Mouse (Mus musculus): ENCODE results near the gene Vmp1. TPM values are rescaled to one million over a fixed set of nuclear protein-coding genes. Genes with fewer than 3 reads are reported as not detected.

Gene Vmp1
- polyA plus RNA-seq, 1 experiment = 101 TPM

DNA sequence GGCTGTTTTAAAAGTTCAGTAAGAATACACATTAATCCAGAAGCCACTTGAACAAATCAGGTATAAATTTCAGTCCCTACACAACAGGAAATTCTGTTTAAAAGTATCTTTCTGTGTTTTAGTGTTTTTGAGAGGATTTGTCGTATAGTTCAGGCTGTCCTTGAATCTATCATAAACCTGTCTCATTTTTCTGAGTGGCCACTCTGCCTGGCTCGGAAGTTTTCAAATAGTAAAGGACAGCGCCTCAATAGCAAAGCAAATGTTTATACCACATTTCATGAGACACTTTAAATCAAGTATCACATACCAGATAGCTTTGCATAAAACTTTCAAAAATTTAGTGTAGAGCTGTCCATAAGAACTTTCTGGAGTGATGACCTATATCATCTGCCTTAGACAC, 34.7 kb upstream of the Vmp1 start:
- Histone ChIP-seq H3K36me3 (ENCODE audit: control insufficient read depth, insufficient read depth, low read length, poor library complexity, severe bottlenecking) (peaks cover 68% of the 10 kb centered on the region), H3K4me3 (ENCODE audit: low read depth, low read length) (no peak overlapping the region), H3K9me3 (replicated peaks; ENCODE audit: control insufficient read depth, insufficient read depth, low read length, poor library complexity, severe bottlenecking) (no peaks in the 10 kb centered on the region), H3K9ac (ENCODE audit: low read depth, poor library complexity, severe bottlenecking) (no peak overlapping the region), H3K4me1 (ENCODE audit: control insufficient read depth, insufficient read depth, low read length) (no peaks in the 10 kb centered on the region), H3K27me3 (ENCODE audit: control insufficient read depth, insufficient read depth, low read length, poor library complexity, severe bottlenecking) (no peaks in the 10 kb centered on the region), H3K27ac (ENCODE audit: insufficient read depth, low read length) (no peak overlapping the region)
- no peak for TF ChIP-seq CTCF (IDR thresholded peaks at IDR 0.05; ENCODE audit: low read depth, low read length)
- TF ChIP-seq EP300 (IDR thresholded peaks at IDR 0.05; ENCODE audit: insufficient read depth, low read depth, low read length) = no peak
- no peak for TF ChIP-seq POLR2A (IDR thresholded peaks at IDR 0.05; ENCODE audit: insufficient read depth, low read length)

GRCm38 (mm10) chr11:86717306-86718065, 33.9 kb upstream of the Vmp1 start:
- peaks cover 66% of the 10 kb centered on the region for H3K36me3 ChIP-seq (ENCODE audit: control insufficient read depth, insufficient read depth, low read length, poor library complexity, severe bottlenecking)

DNA sequence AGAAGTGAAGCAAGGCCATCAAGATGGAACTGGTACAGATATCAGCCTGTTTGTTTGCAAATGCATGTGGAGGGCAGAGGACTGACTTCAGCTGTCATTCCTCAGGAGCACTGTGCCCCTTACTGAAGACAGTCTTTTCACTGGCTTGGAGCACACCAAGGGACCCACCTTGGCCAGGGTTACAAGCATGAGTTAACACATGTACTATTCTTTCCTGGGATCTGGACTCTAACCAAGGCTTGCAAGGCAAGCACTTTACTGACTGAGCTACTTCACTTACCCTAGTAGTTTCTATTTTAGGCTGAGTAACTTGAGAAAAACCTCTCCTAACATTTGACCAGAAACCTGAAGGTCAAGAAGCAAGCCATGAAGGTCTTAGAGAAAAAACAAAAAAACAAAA, 31.0 kb upstream of the Vmp1 start:
- no peaks in the 10 kb centered on the region for H3K9me3 ChIP-seq (replicated peaks; ENCODE audit: control insufficient read depth, insufficient read depth, low read length, poor library complexity, severe bottlenecking)
- H3K4me3 ChIP-seq (ENCODE audit: low read depth, low read length) = no peak overlapping the region
- H3K4me1 ChIP-seq (ENCODE audit: control insufficient read depth, insufficient read depth, low read length) = no peaks in the 10 kb centered on the region
- H3K27ac ChIP-seq (ENCODE audit: insufficient read depth, low read length) = no peak overlapping the region
- peaks cover 68% of the 10 kb centered on the region for H3K36me3 ChIP-seq (ENCODE audit: control insufficient read depth, insufficient read depth, low read length, poor library complexity, severe bottlenecking)
- no peak overlapping the region for H3K9ac ChIP-seq (ENCODE audit: low read depth, poor library complexity, severe bottlenecking)
- no peaks in the 10 kb centered on the region for H3K27me3 ChIP-seq (ENCODE audit: control insufficient read depth, insufficient read depth, low read length, poor library complexity, severe bottlenecking)
- TF ChIP-seq CTCF (IDR thresholded peaks at IDR 0.05; ENCODE audit: low read depth, low read length) (no peak), EP300 (IDR thresholded peaks at IDR 0.05; ENCODE audit: insufficient read depth, low read depth, low read length) (no peak), POLR2A (IDR thresholded peaks at IDR 0.05; ENCODE audit: insufficient read depth, low read length) (no peak)

More at GRCm38 (mm10) chr11:86717306-86718065, 33.9 kb upstream of the Vmp1 start:
- Histone ChIP-seq H3K27ac (ENCODE audit: insufficient read depth, low read length) (no peak overlapping the region), H3K4me1 (ENCODE audit: control insufficient read depth, insufficient read depth, low read length) (no peaks in the 10 kb centered on the region), H3K9me3 (replicated peaks; ENCODE audit: control insufficient read depth, insufficient read depth, low read length, poor library complexity, severe bottlenecking) (no peaks in the 10 kb centered on the region), H3K4me3 (ENCODE audit: low read depth, low read length) (no peak overlapping the region), H3K27me3 (ENCODE audit: control insufficient read depth, insufficient read depth, low read length, poor library complexity, severe bottlenecking) (no peaks in the 10 kb centered on the region), H3K9ac (ENCODE audit: low read depth, poor library complexity, severe bottlenecking) (no peak overlapping the region)
- no peak for TF ChIP-seq CTCF (IDR thresholded peaks at IDR 0.05; ENCODE audit: low read depth, low read length)
- TF ChIP-seq POLR2A (IDR thresholded peaks at IDR 0.05; ENCODE audit: insufficient read depth, low read length) = no peak
- TF ChIP-seq EP300 (IDR thresholded peaks at IDR 0.05; ENCODE audit: insufficient read depth, low read depth, low read length) = no peak

- Histone ChIP-seq H3K9me3 (replicated peaks; ENCODE audit: control insufficient read depth, insufficient read depth, low read length, poor library complexity, severe bottlenecking) (no peaks in the 10 kb centered on the region), H3K4me3 (ENCODE audit: low read depth, low read length) (no peak overlapping the region), H3K27ac (ENCODE audit: insufficient read depth, low read length) (no peak overlapping the region), H3K9ac (ENCODE audit: low read depth, poor library complexity, severe bottlenecking) (no peak overlapping the region), H3K36me3 (ENCODE audit: control insufficient read depth, insufficient read depth, low read length, poor library complexity, severe bottlenecking) (peaks cover 86% of the 10 kb centered on the region), H3K4me1 (ENCODE audit: control insufficient read depth, insufficient read depth, low read length) (no peaks in the 10 kb centered on the region), H3K27me3 (ENCODE audit: control insufficient read depth, insufficient read depth, low read length, poor library complexity, severe bottlenecking) (no peaks in the 10 kb centered on the region)
- TF ChIP-seq POLR2A (IDR thresholded peaks at IDR 0.05; ENCODE audit: insufficient read depth, low read length) = no peak
Measured at GRCm38 (mm10) chr11:86701151-86701550, 17.5 kb upstream of the Vmp1 start.

DNA sequence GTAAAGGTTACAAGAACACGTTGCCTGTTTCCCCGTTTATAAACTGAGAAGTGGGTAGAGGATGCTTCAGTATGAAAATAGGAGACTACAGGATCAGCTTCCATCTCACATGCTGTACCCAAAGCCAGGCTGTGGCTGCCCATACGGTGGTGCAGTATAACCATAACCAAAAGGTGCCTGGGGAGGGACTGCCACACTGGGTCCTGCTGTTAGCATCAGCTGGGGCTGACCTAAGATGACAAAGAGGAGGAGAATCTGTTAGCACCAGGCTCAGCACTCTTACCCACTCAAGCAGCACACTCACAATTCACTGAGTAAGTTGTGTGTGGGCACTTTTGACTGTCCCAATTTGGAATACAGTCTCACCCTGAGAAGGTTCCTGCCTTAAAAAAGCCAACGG, 11.8 kb upstream of the Vmp1 start:
- Histone ChIP-seq H3K27me3 (ENCODE audit: control insufficient read depth, insufficient read depth, low read length, poor library complexity, severe bottlenecking) (no peaks in the 10 kb centered on the region), H3K27ac (ENCODE audit: insufficient read depth, low read length) (no peak overlapping the region), H3K36me3 (ENCODE audit: control insufficient read depth, insufficient read depth, low read length, poor library complexity, severe bottlenecking) (peaks cover 79% of the 10 kb centered on the region), H3K4me1 (ENCODE audit: control insufficient read depth, insufficient read depth, low read length) (no peaks in the 10 kb centered on the region), H3K9ac (ENCODE audit: low read depth, poor library complexity, severe bottlenecking) (no peak overlapping the region), H3K9me3 (replicated peaks; ENCODE audit: control insufficient read depth, insufficient read depth, low read length, poor library complexity, severe bottlenecking) (no peaks in the 10 kb centered on the region), H3K4me3 (ENCODE audit: low read depth, low read length) (no peak overlapping the region)
- TF ChIP-seq POLR2A (IDR thresholded peaks at IDR 0.05; ENCODE audit: insufficient read depth, low read length) (no peak), CTCF (IDR thresholded peaks at IDR 0.05; ENCODE audit: low read depth, low read length) (no peak), EP300 (IDR thresholded peaks at IDR 0.05; ENCODE audit: insufficient read depth, low read depth, low read length) (no peak)

DNA sequence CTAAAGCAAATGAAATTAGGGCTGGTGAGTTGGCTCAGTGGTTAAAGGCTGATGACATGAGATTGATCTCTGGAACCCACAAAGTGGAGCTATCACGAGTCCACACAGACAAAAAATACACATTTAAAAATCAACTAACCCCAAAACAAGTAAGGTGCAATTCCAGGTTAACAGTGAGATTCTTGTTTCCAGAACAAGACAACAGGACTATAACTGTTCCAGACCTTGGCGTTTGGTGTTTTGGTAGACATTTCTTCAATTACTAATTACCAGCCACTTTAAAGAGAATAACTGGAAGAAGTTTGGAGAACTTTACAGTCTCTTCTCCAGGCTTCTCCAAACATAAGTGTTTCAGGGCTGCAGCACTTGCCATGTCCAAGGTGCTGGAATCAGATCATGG, 8.9 kb upstream of the Vmp1 start:
- Histone ChIP-seq H3K9me3 (replicated peaks; ENCODE audit: control insufficient read depth, insufficient read depth, low read length, poor library complexity, severe bottlenecking) (no peaks in the 10 kb centered on the region), H3K4me3 (ENCODE audit: low read depth, low read length) (no peak overlapping the region), H3K27me3 (ENCODE audit: control insufficient read depth, insufficient read depth, low read length, poor library complexity, severe bottlenecking) (no peaks in the 10 kb centered on the region), H3K27ac (ENCODE audit: insufficient read depth, low read length) (no peak overlapping the region), H3K4me1 (ENCODE audit: control insufficient read depth, insufficient read depth, low read length) (no peaks in the 10 kb centered on the region), H3K36me3 (ENCODE audit: control insufficient read depth, insufficient read depth, low read length, poor library complexity, severe bottlenecking) (peaks cover 76% of the 10 kb centered on the region), H3K9ac (ENCODE audit: low read depth, poor library complexity, severe bottlenecking) (no peak overlapping the region)
- TF ChIP-seq EP300 (IDR thresholded peaks at IDR 0.05; ENCODE audit: insufficient read depth, low read depth, low read length) = no peak
- no peak for TF ChIP-seq CTCF (IDR thresholded peaks at IDR 0.05; ENCODE audit: low read depth, low read length)
- TF ChIP-seq POLR2A (IDR thresholded peaks at IDR 0.05; ENCODE audit: insufficient read depth, low read length) = no peak

Measured in ES-Bruce4 (cell line).